Mouse (Mus musculus) kidney, adult 2 months (tissue): Measurements from ENCODE around the gene Wdr72.

Experiments
- CTCF ChIP-seq: fragments of 200-500 bp; conservative IDR thresholded peaks from 2 replicates; pipeline ENCODE4 v1.5.1; 2011; ENCODE audit warnings: low read depth, mild to moderate bottlenecking, control low read depth, low read length, moderate library complexity, mixed read lengths; ENCODE audit not compliant: insufficient read depth, insufficient read length
- POLR2A ChIP-seq: fragments of 200-500 bp; IDR thresholded peaks from one replicate; pipeline ENCODE4 v1.6.1; 2011; ENCODE audit warnings: low read depth, low read length, control low read depth

DNA sequence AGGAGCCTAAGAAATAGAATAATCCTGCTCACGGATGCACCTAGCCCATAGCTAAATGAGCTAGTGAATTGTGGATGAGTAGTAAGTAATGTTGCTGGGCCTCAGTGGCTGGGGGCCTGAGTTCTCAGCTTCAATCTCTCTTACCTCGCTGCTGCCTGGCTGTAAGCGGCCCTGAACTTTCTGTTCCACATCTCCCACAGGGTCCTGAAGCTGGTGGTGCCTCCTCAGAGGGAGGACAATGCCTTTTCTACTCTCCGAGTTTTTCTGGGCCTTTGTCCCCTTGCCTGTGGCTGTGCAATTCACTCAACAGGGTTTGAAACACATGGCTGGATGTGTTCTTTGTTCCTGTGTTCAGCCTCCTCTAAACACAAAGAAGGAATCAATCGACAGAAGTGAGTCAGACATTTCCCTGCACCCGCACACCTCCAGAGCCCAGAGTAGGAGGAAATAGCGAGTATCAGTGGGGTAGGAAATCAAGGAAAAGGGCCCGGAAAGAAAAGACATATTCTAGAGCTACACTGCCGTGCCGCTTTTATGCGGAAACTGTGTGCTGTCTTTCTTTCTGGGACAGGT is 50.3 kb downstream of the Wdr72 start:
- no peak for TF ChIP-seq CTCF
- no peak for TF ChIP-seq POLR2A
